Mouse (Mus musculus) natural killer cell, adult 2 months (primary cell): ENCODE data around the gene Suds3.

Experiments used
- DNase-seq, 2 experiments: peaks; one replicate each; pipeline ENCODE4 v3.0.0; 2022; ENCODE audit warnings: low spot score in 2 of 2

Suds3 gene

DNA sequence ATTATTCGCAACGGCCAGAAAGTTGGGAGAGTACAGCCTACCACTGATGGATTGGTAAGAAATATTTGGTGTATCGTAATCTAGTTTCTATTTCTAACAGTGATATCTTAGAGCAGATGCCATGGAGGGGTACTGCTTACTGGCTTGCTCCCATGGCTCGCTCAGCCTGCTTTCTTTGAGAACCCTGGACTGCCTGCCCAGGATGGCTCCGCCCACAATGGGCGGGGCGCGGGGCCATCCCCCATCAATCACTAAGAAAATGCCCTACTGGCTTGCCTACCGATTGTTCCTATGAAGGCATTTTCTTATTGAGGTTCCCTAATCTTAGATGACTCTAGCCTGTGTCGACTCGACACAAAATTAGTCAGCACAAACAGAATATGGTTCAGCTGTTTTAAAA is 73.3 kb downstream of the Suds3 start:
- no peak for DNase-seq
